Mouse (Mus musculus) olfactory bulb, adult 2 months (tissue): Measurements from ENCODE around the gene 4930558K02Rik.

Source experiments
- CTCF ChIP-seq: fragments of 200-500 bp; IDR thresholded peaks from 2 replicates; pipeline ENCODE4 v1.5.1; 2012; ENCODE audit warnings: low read depth, mild to moderate bottlenecking, low read length, moderate library complexity; ENCODE audit not compliant: insufficient read depth
- POLR2A ChIP-seq: fragments of 200-500 bp; IDR thresholded peaks from 2 replicates; pipeline ENCODE4 v1.6.1; 2012; ENCODE audit warnings: mild to moderate bottlenecking, low read depth, low read length, moderate library complexity; ENCODE audit not compliant: insufficient read depth

- no peak for TF ChIP-seq POLR2A
- TF ChIP-seq CTCF, result no peak
These were observed 39.2 kb upstream of the 4930558K02Rik start for GRCm38 (mm10) chr1:162018601-162018977.
